Mouse (Mus musculus) megakaryocyte, embryonic 14.5 days (primary cell): ENCODE results near the gene Phf3.

Experiments used
- FLI1 ChIP-seq: IDR thresholded peaks from 2 replicates; pipeline ENCODE4 v1.6.1; 2012; ENCODE audit warnings: low read length, inconsistent platforms, mixed read lengths
- GATA1 ChIP-seq: IDR thresholded peaks from 3 replicates; pipeline ENCODE4 v1.6.1; 2012; ENCODE audit warnings: mixed read lengths, low read length, inconsistent platforms, borderline replicate concordance

- TF ChIP-seq GATA1 (no peak), FLI1 (no peak)
Observed at GRCm38 (mm10) chr1:30903480-30904218, 29.9 kb upstream of the Phf3 start.
